Mouse (Mus musculus) adrenal gland, adult 2 months (tissue): ENCODE results near the gene Cnot6. TPM values are rescaled to one million over a fixed set of nuclear protein-coding genes. Genes with fewer than 3 reads are reported as not detected.

Source experiments
- DNase-seq: peaks from one replicate; pipeline ENCODE4 v3.0.0; 2021
- polyA plus RNA-seq: library from polyadenylated mRNA; depleted of rRNA; stranded (reverse); fragments of >200 nt; gene quantifications from 2 replicates; pipeline ENCODE4 v1.2.3, GENCODE M21; 2012
- total RNA-seq, 2 experiments: library from RNA; stranded (reverse); gene quantifications; 2 replicates each; pipeline ENCODE4 v1.2.3; 2021

Gene Cnot6
- total and polyA plus RNA-seq, 3 experiments = 2.5 to 38.2 (median 36.6) TPM

DNA sequence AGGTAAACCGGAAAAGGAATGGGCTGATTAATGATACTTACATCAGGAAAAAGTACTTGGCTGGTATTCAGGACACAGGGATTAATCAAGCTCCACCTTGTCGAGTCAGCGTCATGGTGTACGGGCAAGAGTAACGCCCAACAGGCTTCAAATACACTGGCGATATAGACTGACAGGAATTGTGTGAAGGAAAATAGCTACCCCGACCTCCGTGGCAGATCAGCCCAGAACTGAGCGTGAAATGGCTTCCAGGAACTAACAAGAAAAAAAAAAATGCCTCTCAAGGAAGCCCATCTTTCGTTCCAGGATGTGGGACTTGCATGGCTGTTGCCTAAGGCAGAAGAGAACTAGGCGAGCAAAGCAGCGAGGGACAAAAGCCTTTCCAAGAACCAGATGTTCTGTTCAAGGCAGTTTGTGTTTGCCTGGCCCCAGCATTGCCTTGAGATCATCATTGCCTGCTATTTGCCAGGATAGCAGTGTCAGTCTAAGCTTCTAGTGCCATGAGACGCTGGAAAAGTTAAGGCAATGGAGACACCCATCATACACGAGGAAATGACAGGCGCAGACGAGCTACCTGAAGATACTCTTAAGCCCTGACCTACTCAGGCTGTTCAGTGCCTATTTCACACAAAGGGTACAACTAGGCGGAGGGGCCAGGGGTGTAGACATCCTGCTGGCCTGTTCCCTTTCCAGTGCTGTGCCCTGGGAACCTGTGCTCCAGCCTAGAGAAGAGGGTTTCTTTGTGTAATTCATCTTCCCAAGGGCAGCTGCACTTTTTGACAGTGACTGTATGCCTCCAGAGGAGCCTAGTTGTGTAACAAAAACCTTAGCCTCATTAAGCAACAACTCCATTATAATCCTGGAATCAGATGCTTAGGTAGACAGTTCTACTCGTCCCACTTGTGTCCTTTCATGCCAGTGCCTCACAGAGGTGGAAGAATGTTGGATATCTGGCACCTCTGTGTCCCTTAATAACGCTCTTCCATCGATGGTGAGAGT is 1.1 kb upstream of the Cnot6 start:
- DNase-seq = peak; percentile 27

DNA sequence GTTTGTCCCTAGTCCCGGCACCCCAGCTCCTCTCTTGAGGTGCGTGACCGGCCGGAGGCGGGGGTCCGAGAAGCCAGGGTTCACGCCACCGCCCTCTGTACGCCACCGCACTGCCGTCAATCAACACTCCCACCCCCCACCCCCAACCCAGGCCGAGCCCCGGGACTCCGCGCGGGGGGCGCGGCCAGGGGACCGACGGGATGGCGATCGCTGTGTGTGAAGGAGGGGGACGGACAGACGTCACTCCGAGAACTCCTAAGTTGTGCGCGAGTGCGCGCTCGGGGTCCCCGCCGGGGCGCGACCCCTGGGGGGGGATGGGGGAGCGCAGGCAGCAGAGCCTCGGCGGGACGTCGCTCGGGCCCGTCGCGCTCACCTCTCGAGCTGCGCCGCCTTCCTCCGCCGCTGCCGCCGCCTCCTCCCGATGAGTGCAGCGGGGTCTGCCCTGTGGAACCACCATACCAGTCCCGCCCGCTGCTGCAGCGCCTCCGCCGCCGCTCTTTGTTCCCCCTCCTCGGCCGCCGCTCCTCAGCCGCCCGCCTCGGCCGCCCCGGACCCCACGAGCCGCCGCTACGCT is 455 bp downstream of the Cnot6 start:
- no peak for DNase-seq

DNA sequence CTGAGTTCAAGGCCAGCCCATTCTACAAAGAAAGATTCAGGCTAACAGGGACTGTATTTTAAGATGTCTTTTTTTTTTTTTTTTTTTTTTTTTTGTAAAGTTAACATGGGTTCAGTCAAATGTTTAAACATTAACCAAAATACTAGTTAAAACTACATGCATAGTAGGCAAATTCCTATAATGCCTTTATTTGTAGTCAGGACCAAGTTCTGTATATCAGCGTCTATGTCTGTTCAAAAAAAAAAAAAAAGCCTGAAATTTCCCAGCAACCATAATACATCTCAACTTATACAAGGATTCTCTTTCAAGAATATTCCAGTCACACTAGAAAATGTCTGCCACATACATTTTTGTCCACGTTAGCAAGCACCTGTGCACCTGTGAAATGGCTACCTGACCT is 1.9 kb downstream of the Cnot6 start:
- no peak for DNase-seq

DNA sequence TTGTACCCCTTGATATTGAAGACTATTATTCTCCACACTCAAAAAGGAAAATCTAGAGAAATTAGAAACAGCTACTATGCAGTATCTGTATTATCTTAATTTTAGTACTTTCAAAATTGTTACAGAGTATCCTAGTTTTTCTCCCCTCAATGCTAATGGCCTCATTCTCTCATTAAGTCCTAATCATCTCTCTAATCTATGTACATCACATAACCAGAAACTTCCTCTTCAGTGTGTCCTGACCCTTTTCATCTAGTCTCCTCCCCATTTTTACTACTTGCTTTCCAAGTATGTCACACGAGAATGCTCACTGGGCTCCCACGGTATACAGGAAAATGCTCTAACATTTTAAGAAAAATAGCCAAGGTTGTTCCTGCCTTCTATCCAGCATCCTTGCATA is 4.7 kb downstream of the Cnot6 start:
- DNase-seq = no peak

DNA sequence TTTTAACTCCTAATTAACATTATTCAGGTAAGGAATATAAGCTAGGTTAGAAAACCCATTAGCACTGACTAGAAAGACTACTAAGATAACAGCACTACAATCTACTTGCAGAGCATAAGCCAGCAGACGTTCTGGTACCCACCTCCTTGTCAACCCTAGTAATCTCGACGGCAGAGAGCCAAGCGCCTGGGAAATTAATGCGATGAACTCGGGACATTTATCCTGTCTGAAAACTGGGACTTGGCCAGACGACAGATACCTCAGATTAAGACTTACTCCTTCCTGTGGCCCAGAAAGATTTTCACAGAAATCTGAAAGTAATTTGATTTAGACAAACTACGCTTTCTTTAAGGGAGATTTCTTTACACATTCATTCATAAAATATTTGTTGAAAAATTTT is 7.7 kb downstream of the Cnot6 start:
- peak; percentile 35 for DNase-seq

DNA sequence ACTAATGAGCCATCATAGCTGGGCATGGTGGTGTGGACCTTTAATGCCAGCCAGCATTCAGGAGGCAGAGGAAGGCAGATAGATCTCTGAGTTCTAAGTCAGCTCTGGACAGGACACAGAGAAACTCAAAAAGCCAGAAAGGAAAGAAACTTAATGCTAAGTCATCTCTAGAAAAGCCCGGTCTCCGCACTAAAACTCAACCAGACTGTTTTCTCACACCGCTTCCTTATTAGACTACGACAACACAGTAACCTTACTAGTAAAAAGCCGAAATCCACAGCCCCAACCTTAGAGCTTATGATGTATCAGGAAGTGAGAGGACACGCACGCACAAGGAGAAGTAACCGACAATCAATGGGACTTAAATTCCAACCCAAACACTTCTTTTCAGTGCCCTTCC is 10.5 kb downstream of the Cnot6 start:
- no peak for DNase-seq

DNA sequence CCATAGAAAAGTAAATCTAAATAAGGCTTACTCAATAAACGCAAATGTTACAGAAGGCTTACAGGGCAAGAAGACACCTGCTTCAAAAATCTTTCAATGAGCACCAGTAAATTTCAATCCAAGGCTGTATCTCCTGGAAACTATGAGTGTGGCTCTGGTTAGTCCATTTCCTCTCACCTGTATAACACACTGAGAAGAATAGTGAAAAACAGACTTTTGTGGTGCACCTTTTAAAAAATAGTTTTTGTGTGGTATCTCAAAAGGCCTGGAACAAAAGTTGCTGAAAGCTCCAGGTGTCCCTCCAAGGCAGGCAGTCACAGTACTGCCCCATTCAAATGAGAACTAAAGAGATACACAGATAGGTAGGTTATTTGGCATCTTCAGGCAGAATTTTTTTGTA is 13.4 kb downstream of the Cnot6 start:
- DNase-seq = no peak

DNA sequence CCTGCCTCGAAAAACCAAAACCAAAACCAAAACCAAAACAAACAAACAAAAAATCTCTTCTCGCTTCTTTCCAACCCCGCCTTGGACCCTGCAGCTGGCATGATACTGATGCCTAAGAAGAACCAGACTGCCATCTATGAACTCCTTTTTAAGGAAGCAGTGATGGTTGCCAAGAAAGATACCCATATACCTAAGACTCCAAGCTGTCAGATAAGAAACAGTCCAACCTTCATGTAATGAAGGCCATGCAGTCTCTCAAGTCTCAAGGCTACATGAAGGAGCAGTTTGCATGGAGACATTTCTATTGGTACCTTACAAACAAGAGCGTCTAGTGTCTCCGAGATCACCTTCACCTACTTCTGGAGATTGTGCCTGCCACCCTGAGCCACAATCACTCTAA is 14.7 kb downstream of the Cnot6 start:
- no peak for DNase-seq

DNA sequence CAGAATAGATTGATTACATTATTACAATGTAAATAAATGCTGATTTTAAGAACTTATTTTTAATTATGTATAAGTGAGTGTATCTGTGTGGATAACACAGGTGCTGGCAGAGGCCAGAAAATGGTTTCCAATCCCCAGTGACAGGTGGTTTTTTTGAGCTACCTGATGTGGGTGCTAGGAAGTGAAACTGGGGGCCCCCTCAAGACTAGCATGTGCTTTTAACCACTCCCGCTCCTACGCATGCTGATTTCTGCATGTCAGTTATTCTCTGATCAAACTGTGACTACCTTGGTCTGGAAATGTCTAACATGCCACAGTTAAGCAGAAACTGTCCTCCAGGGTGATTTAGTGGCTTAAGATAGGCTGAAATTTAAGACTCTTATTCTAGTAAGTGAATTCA is 16.1 kb downstream of the Cnot6 start:
- DNase-seq = no peak

DNA sequence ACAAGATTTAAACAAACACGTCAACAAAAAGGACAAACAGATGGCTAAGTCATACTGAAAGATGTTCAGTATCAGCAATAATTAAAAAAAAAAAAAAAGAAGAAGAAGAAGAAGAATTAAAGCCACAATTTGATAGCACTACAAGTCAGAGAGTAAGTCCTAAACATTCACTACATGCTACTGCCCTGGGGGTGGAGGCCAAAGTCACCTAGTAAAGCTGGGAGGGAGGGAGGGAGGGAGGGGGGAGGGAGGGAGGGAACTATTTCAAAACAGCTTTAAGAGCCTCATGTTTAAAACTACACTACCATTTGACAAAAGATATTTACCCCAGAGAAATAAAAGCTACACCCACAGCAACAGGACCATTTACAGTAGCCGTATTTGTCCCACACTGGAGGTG is 16.8 kb downstream of the Cnot6 start:
- DNase-seq = no peak

DNA sequence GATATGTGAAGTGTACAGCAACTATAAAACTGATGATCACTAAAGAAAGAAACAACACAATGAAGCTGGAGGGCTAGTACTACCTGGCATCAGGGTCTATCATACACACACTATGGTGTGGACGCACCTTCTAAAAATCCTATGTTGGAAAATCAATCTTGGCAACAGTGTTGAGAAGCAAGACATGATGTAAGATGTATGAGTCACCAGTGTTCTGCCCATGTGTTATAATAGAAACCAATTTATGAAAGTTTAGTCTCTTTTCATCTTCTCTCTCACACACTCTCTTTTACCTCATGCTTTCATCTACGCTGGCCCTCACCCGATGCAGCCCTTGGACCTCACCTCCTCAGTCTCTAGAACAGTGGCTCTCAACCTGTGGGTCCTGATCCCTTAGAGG is 17.5 kb downstream of the Cnot6 start:
- no peak for DNase-seq

DNA sequence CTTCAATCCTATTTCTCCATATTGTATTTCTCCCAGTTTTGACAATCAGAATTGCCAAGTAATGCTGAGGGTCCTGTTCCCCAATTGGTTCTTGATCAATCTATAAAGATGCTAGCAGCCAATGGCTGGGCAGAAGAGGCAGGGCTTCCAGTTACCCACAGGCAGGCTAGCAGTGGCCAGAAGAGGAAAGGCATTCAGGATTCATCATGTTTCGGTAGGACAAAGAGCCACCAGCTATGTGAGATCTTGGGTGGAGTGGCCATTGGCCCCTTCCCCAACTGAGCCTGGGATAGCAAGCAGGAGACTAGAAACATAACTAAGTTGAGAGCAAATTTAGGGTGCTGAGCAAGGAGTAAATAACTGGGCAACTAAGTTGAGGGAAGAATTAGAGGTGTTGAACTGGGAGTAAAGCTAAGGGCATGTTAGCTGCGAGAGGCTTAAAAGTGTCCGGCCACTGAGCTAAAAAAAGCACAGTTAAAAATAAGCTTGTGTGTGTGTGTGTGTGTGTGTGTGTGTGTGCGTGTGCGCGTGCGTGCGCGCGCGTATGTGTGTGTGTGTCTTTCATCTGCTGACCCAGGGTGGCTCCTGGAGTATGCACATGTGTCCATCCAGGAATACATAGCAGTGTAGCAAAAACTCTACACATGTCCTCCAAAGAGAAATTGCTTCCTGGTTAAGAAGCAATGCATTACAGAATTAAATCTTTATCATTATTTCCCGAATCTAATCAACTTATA is 28.1 kb downstream of the Cnot6 start:
- DNase-seq = no peak

DNA sequence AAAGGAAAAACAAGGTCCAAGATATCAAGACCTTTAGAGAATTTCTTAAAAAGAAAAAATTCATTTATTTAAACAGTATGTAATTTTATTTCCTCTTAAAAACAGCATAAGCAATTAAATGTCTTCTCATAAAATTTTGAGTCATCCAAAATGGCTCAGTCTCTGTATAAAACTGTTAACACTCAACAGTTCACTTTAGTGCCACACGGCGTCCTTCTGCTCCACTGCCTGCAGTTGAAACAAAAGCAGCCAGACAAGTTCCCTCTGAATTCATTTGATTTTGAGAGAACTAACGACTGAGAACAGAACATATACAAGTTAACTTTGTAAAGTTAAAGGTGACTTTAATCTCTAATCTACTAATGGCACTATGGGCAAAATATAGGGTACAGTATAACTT is 39.1 kb downstream of the Cnot6 start:
- no peak for DNase-seq

DNA sequence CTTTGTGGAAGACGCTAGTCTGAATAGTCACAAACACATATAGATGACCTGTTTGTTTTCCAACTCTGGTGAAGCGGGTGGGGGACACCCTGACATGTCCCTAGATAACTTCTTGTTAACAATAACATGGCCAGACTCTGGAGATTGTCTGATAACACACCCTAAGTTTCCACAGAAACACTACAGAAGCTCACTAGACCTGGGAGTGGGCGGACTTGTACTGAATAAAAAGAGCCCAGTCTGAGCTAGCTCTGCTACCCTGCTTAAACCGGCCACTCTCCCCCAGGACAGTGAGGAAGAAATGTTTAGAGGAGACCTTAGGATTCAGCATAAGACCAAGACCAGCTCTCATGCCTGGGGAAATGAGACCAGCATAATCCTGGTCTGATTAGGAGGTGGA is 47.1 kb downstream of the Cnot6 start:
- DNase-seq = no peak

DNA sequence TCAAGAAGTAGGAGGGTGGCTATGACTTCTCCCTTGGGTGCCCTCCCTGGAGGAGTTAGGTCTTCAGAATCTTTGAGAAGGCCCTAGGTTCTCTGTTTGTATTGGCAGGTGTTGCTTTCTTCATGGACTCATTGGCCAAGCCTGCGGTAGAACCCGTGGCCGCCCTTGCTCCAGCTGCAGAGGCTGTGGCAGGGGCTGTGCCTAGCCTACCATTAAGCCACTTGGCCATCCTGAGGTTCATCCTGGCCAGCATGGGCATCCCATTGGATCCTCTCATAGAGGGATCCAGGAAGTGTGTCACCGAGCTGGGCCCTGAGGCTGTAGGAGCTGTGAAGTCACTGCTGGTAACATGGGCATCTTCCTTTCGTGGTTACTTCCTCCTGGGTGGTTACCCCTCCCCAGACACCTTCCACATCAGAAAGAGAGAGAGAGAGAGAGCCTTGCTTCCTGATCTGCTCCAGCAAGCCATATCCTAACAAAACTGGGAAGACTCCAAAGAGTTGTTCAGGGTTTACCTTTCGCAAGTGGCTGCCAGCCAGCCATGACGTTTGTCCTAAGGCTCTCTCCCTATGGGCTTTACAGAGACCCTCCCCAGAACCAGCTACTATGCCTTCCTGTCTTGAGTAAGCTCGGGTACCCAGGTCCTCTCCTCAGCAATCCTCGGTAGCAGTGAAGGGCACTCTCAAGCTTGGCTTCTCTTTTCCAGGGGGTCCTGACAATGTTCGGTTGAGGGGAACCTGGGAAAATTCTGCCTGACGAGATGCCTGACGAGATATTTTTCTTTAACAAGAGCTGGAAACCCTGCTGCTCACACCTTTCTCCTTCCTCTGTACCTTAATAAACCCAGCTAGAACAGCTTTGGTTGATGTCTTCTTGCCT is 48.0 kb downstream of the Cnot6 start:
- no peak for DNase-seq

DNA sequence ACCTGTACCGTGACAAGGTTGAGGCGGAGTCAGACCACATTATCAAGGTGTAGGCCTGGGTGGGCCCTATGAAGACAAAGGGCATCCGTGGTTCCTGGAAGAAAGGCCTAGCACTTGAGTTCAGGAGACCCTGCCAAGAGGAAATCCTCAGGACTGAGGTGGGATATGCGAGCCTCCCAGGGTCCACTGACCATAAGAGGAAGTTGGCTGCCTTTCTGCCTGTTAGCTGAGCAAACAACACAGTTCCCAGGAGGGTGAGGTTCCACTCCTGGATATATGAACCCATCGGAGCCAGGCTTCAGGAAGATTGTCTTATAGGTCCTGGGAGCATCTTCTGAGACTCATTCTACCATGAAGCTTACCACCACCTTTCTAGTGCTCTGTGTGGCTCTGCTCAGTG is 49.2 kb downstream of the Cnot6 start, which contains the start of gene Scgb3a1:
Scgb3a1 (plus strand) TSS at position 301 of the 400 bp plus-strand sequence.
- DNase-seq = no peak

DNA sequence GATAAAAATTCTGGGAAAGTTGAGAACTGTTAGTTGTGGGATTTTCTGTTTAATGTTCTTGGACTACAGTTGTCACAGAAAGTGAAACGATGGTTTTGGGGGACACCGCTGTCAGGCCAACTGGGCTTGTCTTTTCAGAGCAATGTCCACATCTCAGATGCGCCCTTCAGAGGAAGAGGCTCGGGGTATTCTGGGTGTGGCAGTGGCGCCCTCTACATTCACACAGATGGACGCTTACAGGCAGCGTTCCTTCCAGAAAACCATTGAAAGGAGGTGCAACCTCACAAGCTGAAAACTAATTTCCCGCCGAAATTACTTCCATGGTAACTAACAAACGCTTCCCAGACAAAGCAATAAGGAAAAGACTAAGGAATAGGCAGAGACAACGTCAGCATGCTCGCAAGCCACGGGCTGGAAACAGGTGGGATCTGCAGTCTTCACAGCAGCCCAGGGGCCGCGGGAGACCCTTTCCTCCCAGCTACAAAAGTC is 50.2 kb downstream of the Cnot6 start:
- no peak for DNase-seq

DNA sequence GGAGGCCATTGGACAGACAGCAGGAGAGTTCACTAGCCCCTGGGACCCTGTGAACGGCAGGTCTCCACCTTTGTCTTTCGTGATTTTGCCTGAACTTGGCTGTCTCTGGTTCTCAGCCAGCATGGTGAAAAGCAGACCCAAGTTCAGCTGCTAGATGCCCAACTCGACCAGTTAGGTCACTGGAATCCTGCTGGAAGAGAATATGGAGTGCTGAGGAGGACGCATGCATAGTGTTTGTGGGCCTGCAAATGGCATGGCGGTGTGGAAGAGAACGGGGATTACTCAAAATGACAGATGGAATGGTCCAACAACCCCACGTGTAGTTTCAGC is 53.1 kb downstream of the Cnot6 start:
- DNase-seq = no peak

DNA sequence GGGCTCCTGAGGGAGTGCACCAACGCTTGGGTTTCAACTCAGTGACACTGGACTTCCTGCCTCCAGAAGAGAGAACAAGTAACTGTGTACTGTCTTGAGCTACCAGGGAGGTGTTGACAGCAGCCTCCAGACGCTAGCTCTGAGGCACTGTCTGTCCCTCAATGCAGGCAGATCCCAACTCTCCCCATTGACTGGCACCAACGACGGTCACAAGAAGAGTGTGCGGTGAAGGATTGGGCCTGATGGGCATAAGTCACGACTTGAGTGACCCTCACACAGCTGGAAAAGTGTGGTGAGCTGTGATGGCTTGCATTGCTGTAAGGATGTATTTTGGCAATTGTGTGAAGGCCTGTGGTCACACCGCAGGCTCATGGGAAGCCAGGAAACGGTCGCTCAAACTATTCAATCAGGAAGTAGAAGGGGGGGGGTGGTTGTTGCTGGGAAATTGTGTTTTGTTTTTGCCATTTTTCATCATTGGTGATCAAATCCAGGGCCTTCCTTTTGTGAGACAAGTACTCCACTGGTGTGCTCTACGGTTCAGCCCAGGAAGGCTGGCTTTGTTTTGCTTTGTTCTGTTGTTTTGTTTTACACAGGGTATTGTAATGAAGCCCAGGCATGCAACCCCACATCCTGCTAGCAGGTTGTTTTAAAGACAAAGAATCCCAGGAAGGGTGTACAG is 53.6 kb downstream of the Cnot6 start:
- DNase-seq = no peak

DNA sequence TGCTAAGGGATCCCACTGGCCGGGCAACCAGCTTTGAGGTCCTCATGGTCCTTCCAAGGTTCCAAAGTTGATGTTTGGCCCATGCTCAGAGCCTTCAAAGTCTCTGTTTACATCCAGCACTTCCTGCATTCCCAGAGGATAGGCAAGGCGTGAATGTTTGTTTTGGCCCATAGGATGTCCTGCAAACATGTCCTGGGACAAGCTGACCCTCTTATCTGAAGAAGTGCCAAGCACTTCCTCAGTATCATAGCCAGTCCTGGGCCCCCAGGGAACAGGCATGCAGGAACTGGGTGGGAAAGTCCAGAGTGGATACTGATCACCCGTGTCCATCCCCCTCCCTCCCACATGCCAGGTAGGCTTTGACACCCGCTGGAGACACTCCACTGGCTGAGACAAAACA is 54.5 kb downstream of the Cnot6 start:
- DNase-seq = no peak

DNA sequence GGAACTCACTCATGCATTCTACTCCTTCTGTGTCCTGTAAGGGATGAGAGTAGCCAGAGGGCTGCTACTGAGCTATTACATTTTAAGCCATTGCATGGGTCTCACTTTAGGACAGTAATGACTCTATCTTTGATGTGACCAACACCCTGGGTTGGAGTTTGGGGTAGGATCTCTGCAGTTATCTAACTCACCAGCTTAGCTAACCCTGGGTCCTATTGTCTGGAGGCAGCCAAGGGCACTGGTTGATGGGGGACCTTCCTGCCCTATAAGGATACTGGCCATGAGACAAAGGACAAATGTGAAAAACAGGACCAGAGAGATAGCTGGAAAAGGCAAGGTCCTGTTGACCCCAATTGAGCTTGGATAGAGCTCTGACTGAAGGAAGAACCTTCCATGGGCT is 57.0 kb downstream of the Cnot6 start:
- DNase-seq = no peak
